In the genomic region with DNA sequence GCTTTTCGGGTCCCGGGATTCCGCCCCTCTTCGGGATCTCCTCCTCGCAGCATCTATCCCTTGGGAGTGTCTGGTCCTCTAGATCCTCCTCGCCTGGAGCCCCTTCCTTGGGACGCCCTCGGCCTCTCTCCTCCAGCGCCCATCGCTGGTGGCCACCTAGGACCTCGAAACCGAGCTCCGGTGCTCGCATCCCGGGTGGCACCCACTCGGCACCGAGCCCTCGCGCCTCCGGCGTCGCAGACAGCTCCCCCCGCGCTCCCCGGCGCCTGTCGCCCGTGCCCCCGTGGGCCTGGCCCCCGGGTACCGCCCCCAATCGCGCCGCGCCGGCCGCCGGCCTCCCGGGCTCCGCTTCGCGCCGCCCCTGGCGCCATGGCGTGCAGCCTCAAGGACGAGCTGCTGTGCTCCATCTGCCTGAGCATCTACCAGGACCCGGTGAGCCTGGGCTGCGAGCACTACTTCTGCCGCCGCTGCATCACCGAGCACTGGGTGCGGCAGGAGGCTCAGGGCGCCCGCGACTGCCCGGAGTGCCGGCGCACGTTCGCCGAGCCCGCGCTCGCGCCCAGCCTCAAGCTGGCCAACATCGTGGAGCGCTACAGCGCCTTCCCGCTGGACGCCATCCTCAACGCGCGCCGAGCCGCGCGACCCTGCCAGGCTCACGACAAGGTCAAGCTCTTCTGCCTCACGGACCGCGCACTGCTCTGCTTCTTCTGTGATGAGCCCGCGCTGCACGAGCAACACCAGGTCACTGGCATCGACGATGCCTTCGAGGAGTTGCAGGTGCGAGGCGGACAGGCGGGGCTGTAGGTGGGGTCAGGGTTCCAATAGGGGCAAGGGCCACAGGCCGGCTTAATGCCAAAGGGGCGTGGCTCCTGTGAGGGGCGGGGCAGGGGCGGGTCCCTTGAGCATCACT, we compare ENCODE assay signal across 8 mouse cellular contexts. TPM values are rescaled to one million over a fixed set of nuclear protein-coding genes. Genes with fewer than 3 reads are reported as not detected.
DNase-seq lines count a peak whose midpoint lies in the region; ATAC-seq and TF ChIP-seq lines count a peak whose summit lies in the region.

No protein-coding gene starts in this region.

- H3K27me3 ChIP-seq in heart, embryonic 11.5 days (ENCODE audit: control insufficient read depth, insufficient read depth, low read length) = peaks cover 18% of the 10 kb centered on the region
- H3K27me3 ChIP-seq in kidney, embryonic 14.5 days (ENCODE audit: control insufficient read depth, insufficient read depth, low read length) = no peaks in the 10 kb centered on the region
- no peaks in the 10 kb centered on the region for H3K27me3 ChIP-seq in lung, embryonic 14.5 days (ENCODE audit: insufficient read depth, low read length)
- H3K27me3 ChIP-seq in neural tube, embryonic 14.5 days (ENCODE audit: control insufficient read depth, insufficient read depth, low read length) = no peaks in the 10 kb centered on the region

- DNase-seq in CD4-positive, CD25-positive, alpha-beta regulatory T cell, adult 2 months (ENCODE audit: low read depth, low spot score) = peak; percentile 68
- DNase-seq in ZHBTc4 (ENCODE audit: low read depth, low spot score) = peak; percentile 86
- peak; percentile 70 for DNase-seq in embryo, embryonic 10 days (ENCODE audit: low spot score)
- peak; percentile 57 for DNase-seq in lung, embryonic 14.5 days
- DNase-seq in thymus, postnatal 0 days (ENCODE audit: low spot score) = peak; percentile 16

- H3K4me3 ChIP-seq in heart, embryonic 11.5 days (ENCODE audit: low read depth, low read length) = peak overlapping the region; percentile 81
- peak overlapping the region; percentile 79 for H3K4me3 ChIP-seq in kidney, embryonic 14.5 days (ENCODE audit: low read length)
- peak overlapping the region; percentile 71 for H3K4me3 ChIP-seq in lung, embryonic 14.5 days (ENCODE audit: low read depth, low read length)
- H3K4me3 ChIP-seq in neural tube, embryonic 14.5 days (ENCODE audit: low read depth, low read length) = peak overlapping the region; percentile 83

- WGBS in heart, embryonic 11.5 days (ENCODE audit: insufficient replicate concordance) = under 1% methylated on average over 89 of the region's 94 CpGs
- WGBS in kidney, embryonic 14.5 days = under 1% methylated on average over 91 of the region's 94 CpGs
- under 1% methylated on average over 94 of the region's 94 CpGs for WGBS in lung, embryonic 14.5 days
- under 1% methylated on average over 94 of the region's 94 CpGs for WGBS in neural tube, embryonic 14.5 days

- TF ChIP-seq CTCF in lung, embryonic 14.5 days (IDR thresholded peaks at IDR 0.05; ENCODE audit: low read depth) = no peak

- H3K9ac ChIP-seq in heart, embryonic 11.5 days (ENCODE audit: low read depth, low read length) = peak overlapping the region; percentile 68
- H3K9ac ChIP-seq in kidney, embryonic 14.5 days (ENCODE audit: low read depth, low read length) = peak overlapping the region; percentile 71
- H3K9ac ChIP-seq in lung, embryonic 14.5 days = peak overlapping the region; percentile 55
- peak overlapping the region; percentile 83 for H3K9ac ChIP-seq in neural tube, embryonic 14.5 days (replicated peaks; ENCODE audit: low read depth, low read length)

- peaks cover 3% of the 10 kb centered on the region; the same call in 1 of the 2 replicates for H3K9me3 ChIP-seq in heart, embryonic 11.5 days (replicated peaks; ENCODE audit: control insufficient read depth, low read length)
- peaks cover 6% of the 10 kb centered on the region; the same call in 1 of the 2 replicates for H3K9me3 ChIP-seq in kidney, embryonic 14.5 days (ENCODE audit: control insufficient read depth, low read length)
- no peaks in the 10 kb centered on the region; the same call in 1 of the 2 replicates for H3K9me3 ChIP-seq in lung, embryonic 14.5 days (ENCODE audit: low read depth, low read length)
- H3K9me3 ChIP-seq in neural tube, embryonic 14.5 days (ENCODE audit: control insufficient read depth, low read length) = no peaks in the 10 kb centered on the region

- H3K4me2 ChIP-seq in heart, embryonic 11.5 days = peak overlapping the region; percentile 99
- peak overlapping the region; percentile 100 for H3K4me2 ChIP-seq in kidney, embryonic 14.5 days (replicated peaks; ENCODE audit: low read depth, low read length)
- peak overlapping the region; percentile 99 for H3K4me2 ChIP-seq in lung, embryonic 14.5 days
- peak overlapping the region; percentile 83 for H3K4me2 ChIP-seq in neural tube, embryonic 14.5 days (ENCODE audit: low read depth, low read length)

- H3K4me1 ChIP-seq in heart, embryonic 11.5 days (ENCODE audit: control insufficient read depth, insufficient read depth, low read length) = peaks cover 6% of the 10 kb centered on the region; the same call in 1 of the 2 replicates
- peaks cover 23% of the 10 kb centered on the region for H3K4me1 ChIP-seq in kidney, embryonic 14.5 days (ENCODE audit: control insufficient read depth, insufficient read depth, low read length)
- peaks cover 9% of the 10 kb centered on the region for H3K4me1 ChIP-seq in lung, embryonic 14.5 days (ENCODE audit: insufficient read depth)
- H3K4me1 ChIP-seq in neural tube, embryonic 14.5 days (ENCODE audit: control insufficient read depth, insufficient read depth, low read length) = peaks cover 34% of the 10 kb centered on the region

- no peaks in the 10 kb centered on the region for H3K36me3 ChIP-seq in heart, embryonic 11.5 days (ENCODE audit: control insufficient read depth, insufficient read depth, low read length)
- H3K36me3 ChIP-seq in kidney, embryonic 14.5 days (ENCODE audit: control insufficient read depth, insufficient read depth, low read length) = peaks cover 3% of the 10 kb centered on the region; the same call in 1 of the 2 replicates
- no peaks in the 10 kb centered on the region for H3K36me3 ChIP-seq in lung, embryonic 14.5 days (ENCODE audit: insufficient read depth)
- no peaks in the 10 kb centered on the region for H3K36me3 ChIP-seq in neural tube, embryonic 14.5 days (ENCODE audit: control insufficient read depth, insufficient read depth, low read length)

- peak; percentile 55 for ATAC-seq in heart, embryonic 11.5 days (replicated peaks; ENCODE audit: insufficient number of reproducible peaks, low FRiP score, low TSS enrichment)
- peak; percentile 45 for ATAC-seq in kidney, embryonic 14.5 days (ENCODE audit: low FRiP score, low TSS enrichment)
- peak; percentile 69 for ATAC-seq in lung, embryonic 14.5 days (ENCODE audit: insufficient read depth)
- peak; percentile 71 for ATAC-seq in neural tube, embryonic 14.5 days (ENCODE audit: low read depth)

- H3K27ac ChIP-seq in heart, embryonic 11.5 days (ENCODE audit: low read depth, low read length) = peak overlapping the region; percentile 57; the same call in 1 of the 2 replicates
- H3K27ac ChIP-seq in kidney, embryonic 14.5 days (ENCODE audit: low read depth, low read length) = peak overlapping the region; percentile 59
- H3K27ac ChIP-seq in lung, embryonic 14.5 days (ENCODE audit: low read depth) = peak overlapping the region; percentile 19; the same call in 1 of the 2 replicates
- H3K27ac ChIP-seq in neural tube, embryonic 14.5 days (ENCODE audit: low read depth, low read length) = peak overlapping the region; percentile 82

RNA-seq across cellular contexts. Expression of a gene that starts 0.7 kb away (rescaled TPM):
- 4.4 and 6.2 TPM in 2 replicates for polyA plus RNA-seq in heart, embryonic 11.5 days (2014; fragmentation: Nextera tagmentation; extraction: Ambion mirVana)
- polyA plus RNA-seq in kidney, embryonic 14.5 days (2014; fragmentation: Nextera tagmentation; extraction: Ambion mirVana) = 7.3 and 11.0 TPM in 2 replicates
- 8.4 and 8.5 TPM in 2 replicates for polyA plus RNA-seq in lung, embryonic 14.5 days (2014; fragmentation: Nextera tagmentation; extraction: Ambion mirVana)
- 28.8 and 31.1 TPM in 2 replicates for polyA plus RNA-seq in neural tube, embryonic 14.5 days (2014; fragmentation: Nextera tagmentation; extraction: Ambion mirVana)
- polyA plus RNA-seq in thymus, postnatal 0 days (2015; fragmentation: Nextera tagmentation; extraction: Ambion mirVana) = 0.84 and 1.0 TPM in 2 replicates

Comparison
In these comparisons a context has a peak if more than half of its experiments do, and no peak if none do; other contexts are left out.
1. Peak in every context shown above with its lines: DNase-seq, ATAC-seq, H3K4me3 ChIP-seq and H3K27ac ChIP-seq.
2. DNase-seq: peak in every context shown above with its lines; median percentile 86 in ZHBTc4; 70 in embryo, embryonic 10 days; 68 in CD4-positive, CD25-positive, alpha-beta regulatory T cell, adult 2 months; 57 in lung, embryonic 14.5 days; 16 in thymus, postnatal 0 days.
3. H3K27ac ChIP-seq: peak in every context shown above with its lines; median percentile 82 in neural tube, embryonic 14.5 days; 59 in kidney, embryonic 14.5 days; 57 in heart, embryonic 11.5 days; 19 in lung, embryonic 14.5 days.